Mouse (Mus musculus): ENCODE results near the gene Srgap1.

DNA sequence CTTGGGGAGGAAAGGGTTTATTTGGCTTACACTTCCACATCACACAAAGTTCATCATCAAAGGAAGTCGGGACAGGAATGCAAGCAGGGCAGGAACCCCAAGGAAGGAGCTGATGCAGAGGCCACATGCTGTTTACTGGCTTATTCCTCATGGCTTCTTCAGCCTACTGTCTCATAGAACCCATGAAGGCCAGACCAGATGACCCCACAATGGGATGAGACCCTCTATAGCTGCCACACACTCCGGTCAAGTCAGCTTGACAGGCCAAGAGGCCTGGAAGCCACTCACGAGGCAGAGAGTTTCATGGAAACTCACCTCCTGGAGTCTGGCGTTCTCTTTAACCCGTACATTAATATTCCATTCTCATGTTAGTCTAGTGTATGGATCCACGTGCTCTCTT is 34.8 kb downstream of the Srgap1 start:
- TF ChIP-seq CTCF (IDR thresholded peaks at IDR 0.05; ENCODE audit: borderline replicate concordance, insufficient read depth, low read length) (no peak), POLR2A (IDR thresholded peaks at IDR 0.05; ENCODE audit: low read depth, low read length) (no peak)
